Mouse (Mus musculus): ENCODE data around the gene Sipa1l1.

- TF ChIP-seq CTCF (IDR thresholded peaks at IDR 0.05; ENCODE audit: extremely low read depth, insufficient read depth, low read length) = no peak
- TF ChIP-seq POLR2A (IDR thresholded peaks at IDR 0.05; ENCODE audit: extremely low read depth, insufficient read depth, low read length) = no peak
Observed at GRCm38 (mm10) chr12:82208046-82208445, 38.9 kb downstream of the Sipa1l1 start.

Measured in cortical plate, adult 2 months (tissue).